Mouse (Mus musculus): Measurements from ENCODE around the gene Rad51ap2. TPM values are rescaled to one million over a fixed set of nuclear protein-coding genes. Genes with fewer than 3 reads are reported as not detected.

The Rad51ap2 gene
- polyA plus RNA-seq (2014; fragmentation: Illumina TruSeq; extraction: RNeasy Lipid Tissue Mini Kit (QIAGEN cat#74804); ENCODE audit: insufficient read depth, low read depth, low replicate concordance): not detected

GRCm38 (mm10) chr12:11455549-11456194 is at the start of gene Rad51ap2:
Rad51ap2 (plus strand) TSS chr12:11456079.

GRCm38 (mm10) chr12:11436497-11437265 is 19.2 kb upstream of the Rad51ap2 start, which contains the start of gene Vsnl1:
Vsnl1 (minus strand) TSS chr12:11436613.

Other genes with a start within 250 kb of the Rad51ap2 start
- not detected for gene Msgn1, start 247.1 kb upstream of the Rad51ap2 start, polyA plus RNA-seq (2014; fragmentation: Illumina TruSeq; extraction: RNeasy Lipid Tissue Mini Kit (QIAGEN cat#74804); ENCODE audit: insufficient read depth, low read depth, low replicate concordance)
- 0.25 TPM for gene Gen1, start 190.3 kb upstream of the Rad51ap2 start, polyA plus RNA-seq (2014; fragmentation: Illumina TruSeq; extraction: RNeasy Lipid Tissue Mini Kit (QIAGEN cat#74804); ENCODE audit: insufficient read depth, low read depth, low replicate concordance)
- 18.7 TPM for gene Smc6, start 190.2 kb upstream of the Rad51ap2 start, polyA plus RNA-seq (2014; fragmentation: Illumina TruSeq; extraction: RNeasy Lipid Tissue Mini Kit (QIAGEN cat#74804); ENCODE audit: insufficient read depth, low read depth, low replicate concordance)
- gene Vsnl1, start 19.5 kb upstream of the Rad51ap2 start, polyA plus RNA-seq (2014; fragmentation: Illumina TruSeq; extraction: RNeasy Lipid Tissue Mini Kit (QIAGEN cat#74804); ENCODE audit: insufficient read depth, low read depth, low replicate concordance): 9.8 TPM

All from lung, adult 10 weeks (tissue).